Mouse (Mus musculus) gastrocnemius, adult 18-20 months (tissue): Measurements from ENCODE around the gene Trpc7. TPM values are rescaled to one million over a fixed set of nuclear protein-coding genes. Genes with fewer than 3 reads are reported as not detected.

Experiments
- DNase-seq: peaks from one replicate; pipeline ENCODE4 v3.0.0; 2021; ENCODE audit warnings: low spot score
- long read RNA-seq, 2 experiments: library from polyadenylated mRNA; stranded (forward); transcript quantifications; one replicate each; pipeline ENCODE4 v2.0.0; 2021
- total RNA-seq, 2 experiments: library from RNA; stranded (reverse); gene quantifications; 2 replicates each; pipeline ENCODE4 v1.2.3; 2021

The Trpc7 gene
- total RNA-seq, result not detected
- long read RNA-seq, experiment 1, result 0 reads
- long read RNA-seq, experiment 2, result 0 reads

GRCm38 (mm10) chr13:56895893-56896292 is at the start of gene Trpc7:
Trpc7 (minus strand) TSS chr13:56895993.
- no peak for DNase-seq

- DNase-seq, result no peak
These were observed 43.5 kb upstream of the Trpc7 start for GRCm38 (mm10) chr13:56939261-56939660.

GRCm38 (mm10) chr13:56933832-56934510 is 38.2 kb upstream of the Trpc7 start:
- no peak for DNase-seq

GRCm38 (mm10) chr13:56930421-56930820 is 34.6 kb upstream of the Trpc7 start:
- DNase-seq, result no peak

- no peak for DNase-seq
These were observed 27.2 kb upstream of the Trpc7 start for GRCm38 (mm10) chr13:56922976-56923375.

- DNase-seq, result no peak
These were observed 25.5 kb upstream of the Trpc7 start for GRCm38 (mm10) chr13:56921251-56921650.

- DNase-seq, result no peak
These were observed 18.9 kb upstream of the Trpc7 start for GRCm38 (mm10) chr13:56914721-56915120.

- DNase-seq, result no peak
These were observed 15.3 kb upstream of the Trpc7 start for GRCm38 (mm10) chr13:56911093-56911492.

- peak; percentile 1 for DNase-seq
These were observed 407 bp downstream of the Trpc7 start for GRCm38 (mm10) chr13:56895386-56895785.

- DNase-seq, result no peak
These were observed 1.2 kb downstream of the Trpc7 start for GRCm38 (mm10) chr13:56894543-56894942.

GRCm38 (mm10) chr13:56889888-56890287 is 5.9 kb downstream of the Trpc7 start:
- no peak for DNase-seq

- no peak for DNase-seq
These were observed 12.9 kb downstream of the Trpc7 start for GRCm38 (mm10) chr13:56882931-56883330.

GRCm38 (mm10) chr13:56864567-56864966 is 31.2 kb downstream of the Trpc7 start:
- no peak for DNase-seq

- DNase-seq, result no peak
These were observed 33.8 kb downstream of the Trpc7 start for GRCm38 (mm10) chr13:56862011-56862410.

GRCm38 (mm10) chr13:56854506-56854905 is 41.3 kb downstream of the Trpc7 start:
- no peak for DNase-seq

GRCm38 (mm10) chr13:56853436-56853835 is 42.4 kb downstream of the Trpc7 start:
- DNase-seq, result no peak

GRCm38 (mm10) chr13:56845866-56846265 is 49.9 kb downstream of the Trpc7 start:
- no peak for DNase-seq

GRCm38 (mm10) chr13:56815471-56815870 is 80.3 kb downstream of the Trpc7 start:
- DNase-seq, result no peak

GRCm38 (mm10) chr13:56806776-56807490 is 88.9 kb downstream of the Trpc7 start:
- peak; percentile 76 for DNase-seq

- no peak for DNase-seq
These were observed 90.7 kb downstream of the Trpc7 start for GRCm38 (mm10) chr13:56805131-56805530.

GRCm38 (mm10) chr13:56797459-56797858 is 98.3 kb downstream of the Trpc7 start:
- DNase-seq, result no peak

GRCm38 (mm10) chr13:56795501-56795900 is 100.3 kb downstream of the Trpc7 start:
- DNase-seq, result no peak

- no peak for DNase-seq
These were observed 101.4 kb downstream of the Trpc7 start for GRCm38 (mm10) chr13:56794441-56794840.
